ENCODE assay signal across 9 mouse cellular contexts in the genomic region with DNA sequence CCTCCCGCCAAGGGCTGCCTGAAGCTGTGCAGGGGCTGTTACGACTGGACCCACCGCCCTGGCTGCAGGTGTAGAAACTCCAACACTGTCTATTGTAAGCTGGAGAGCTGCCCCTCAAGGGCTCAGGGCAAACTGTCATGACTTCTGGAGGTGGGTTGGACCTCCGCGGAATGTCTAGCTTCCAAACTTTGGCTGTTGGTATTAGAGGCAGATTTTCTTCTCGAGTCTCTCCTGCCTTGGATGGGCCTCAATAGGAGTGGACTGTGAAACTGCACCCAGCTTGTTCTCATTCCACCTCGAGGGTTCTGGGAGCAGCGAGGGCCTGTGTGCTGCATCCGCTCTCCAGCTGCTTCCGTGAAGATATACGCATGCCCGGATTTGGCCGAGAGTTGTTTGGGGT. TPM values are rescaled to one million over a fixed set of nuclear protein-coding genes. Genes with fewer than 3 reads are reported as not detected.
DNase-seq lines count a peak whose midpoint lies in the region; ATAC-seq lines count a peak whose summit lies in the region.
"Had no signal": no experiment of that assay in that cellular context is flagged by ENCODE, and none has a peak within 500 bp of the region (broad histone marks: within the 10 kb centered on the region; RNA-seq: fewer than 3 reads in every experiment).

No protein-coding gene starts in this region.

- H3K36me3 ChIP-seq in megakaryocyte, embryonic 14.5 days (replicated peaks; ENCODE audit: low read length) = peaks cover 64% of the 10 kb centered on the region
- H3K36me3 ChIP-seq in limb, embryonic 10.5 days = peaks cover 49% of the 10 kb centered on the region
- peaks cover 10% of the 10 kb centered on the region for H3K36me3 ChIP-seq in stomach, embryonic 16.5 days (ENCODE audit: control insufficient read depth, insufficient read depth, low read length)

- H3K4me3 ChIP-seq in megakaryocyte, embryonic 14.5 days (replicated peaks) = peak overlapping the region; percentile 99
- H3K4me3 ChIP-seq in limb, embryonic 10.5 days = peak overlapping the region; percentile 95; the same call in 1 of the 2 replicates
- peak overlapping the region; percentile 94; the same call in 1 of the 2 replicates for H3K4me3 ChIP-seq in stomach, embryonic 16.5 days (replicated peaks; ENCODE audit: low read length)

- no peak for ATAC-seq in megakaryocyte, adult 5-6 weeks (ENCODE audit: poor library complexity, severe bottlenecking)
- ATAC-seq in stomach, embryonic 16.5 days (ENCODE audit: insufficient read depth, low FRiP score) = no peak

- WGBS in limb, embryonic 10.5 days = 94% methylated on average over 13 of the region's 13 CpGs
- WGBS in stomach, embryonic 16.5 days = 72% methylated on average over 13 of the region's 13 CpGs

- H3K27me3 ChIP-seq in megakaryocyte, embryonic 14.5 days (replicated peaks) = no peaks in the 10 kb centered on the region
- H3K27me3 ChIP-seq in limb, embryonic 10.5 days (ENCODE audit: low read depth, poor library complexity, severe bottlenecking) = no peaks in the 10 kb centered on the region
- no peaks in the 10 kb centered on the region for H3K27me3 ChIP-seq in stomach, embryonic 16.5 days (ENCODE audit: control insufficient read depth, insufficient read depth, low read length)

- H3K9me3 ChIP-seq in megakaryocyte, embryonic 14.5 days = no peaks in the 10 kb centered on the region
- H3K9me3 ChIP-seq in limb, embryonic 10.5 days (replicated peaks) = no peaks in the 10 kb centered on the region
- H3K9me3 ChIP-seq in stomach, embryonic 16.5 days (replicated peaks; ENCODE audit: control insufficient read depth, low read length) = no peaks in the 10 kb centered on the region

- peaks cover 56% of the 10 kb centered on the region for H3K4me1 ChIP-seq in megakaryocyte, embryonic 14.5 days
- H3K4me1 ChIP-seq in limb, embryonic 10.5 days = peaks cover 40% of the 10 kb centered on the region
- H3K4me1 ChIP-seq in stomach, embryonic 16.5 days (ENCODE audit: control insufficient read depth, insufficient read depth, low read length) = peaks cover 46% of the 10 kb centered on the region

- DNase-seq in heart, adult 11 months = peak; percentile 89
- DNase-seq in heart, adult 18-20 months = no peak
- peak; percentile 28 for DNase-seq in limb, embryonic 10.5 days (ENCODE audit: low spot score)
- no peak for DNase-seq in left cerebral cortex, postnatal 25 days (ENCODE audit: low spot score in 2 of 2)
- DNase-seq in left cerebral cortex, postnatal 36 days (ENCODE audit: low spot score in 2 of 2) = no peak
- DNase-seq: retina, postnatal 1 day had no signal

- H3K4me2 ChIP-seq in stomach, embryonic 16.5 days (ENCODE audit: low read depth, low read length) = peak overlapping the region; percentile 74

- H3K9ac ChIP-seq in stomach, embryonic 16.5 days (ENCODE audit: low read length) = peak overlapping the region; percentile 52

- H3K27ac ChIP-seq in limb, embryonic 10.5 days = no peak overlapping the region; the same call in 1 of the 2 replicates
- no peak overlapping the region for H3K27ac ChIP-seq in stomach, embryonic 16.5 days (ENCODE audit: low read length)

- intact Hi-C loops in left cerebral cortex, postnatal 25 days (cut with DNase I) = loop anchor here (5.0 kb wide), 1 partner anchor 254 kb away; no protein-coding TSS in a partner anchor
- intact Hi-C loops in left cerebral cortex, postnatal 36 days (cut with DNase I) = loop anchor here (5.0 kb wide), 1 partner anchor 79 kb away; a partner anchor contains a TSS

RNA-seq across cellular contexts. Expression of a gene that starts 3.7 kb away (rescaled TPM):
- total RNA-seq in heart, adult 18-20 months (2021) = 10 to 100 TPM; 22.8 to 25.3 TPM
- polyA plus RNA-seq in megakaryocyte, embryonic 14.5 days (2012; ENCODE audit: insufficient read depth, low replicate concordance) = 7.7 and 11.5 TPM in 2 replicates
- total RNA-seq in megakaryocyte, adult 5-6 weeks (2015) = 0.50 and 1.2 TPM in 2 replicates
- 0.16 TPM in 1 of 2 replicates, not detected in the other for total RNA-seq in megakaryocyte, adult 5-6 weeks (2017)
- polyA plus RNA-seq in limb, embryonic 10.5 days (2016; fragmentation: Nextera tagmentation; extraction: Ambion mirVana) = 28.0 and 32.6 TPM in 2 replicates
- 12.8 and 13.5 TPM in 2 replicates for polyA plus RNA-seq in stomach, embryonic 16.5 days (2015; fragmentation: Nextera tagmentation; extraction: Ambion mirVana)
- total RNA-seq in left cerebral cortex, postnatal 25 days (2021) = 10 to 100 TPM; 12.0 to 12.2 TPM
- 1 to 10 TPM; 9.5 to 9.6 TPM for total RNA-seq in left cerebral cortex, postnatal 36 days (2021)

Comparison
In these comparisons a context has a peak if more than half of its experiments do, and no peak if none do; other contexts are left out.
1. DNase-seq: peak in heart, adult 11 months (single experiment) and limb, embryonic 10.5 days (single experiment); none in heart, adult 18-20 months (0 of 2), left cerebral cortex, postnatal 25 days (0 of 2) and left cerebral cortex, postnatal 36 days (0 of 2).
2. RNA of a gene that starts 3.7 kb away (total RNA-seq): 22.8 to 25.3 TPM in heart, adult 18-20 months, 12.0 to 12.2 TPM in left cerebral cortex, postnatal 25 days and 9.5 to 9.6 TPM in left cerebral cortex, postnatal 36 days; 0.16 to 1.2 TPM in megakaryocyte, adult 5-6 weeks; every median in the first group is over 4 times any median in the second.
3. Peak in every context shown above with its lines, with median percentiles within 50 percentile points of each other: H3K4me3 ChIP-seq.